Mouse (Mus musculus) erythroblast, embryonic 14.5 days (primary cell): ENCODE data around the gene Usp20.

Experiments
- GATA1 ChIP-seq: IDR thresholded peaks from 2 replicates; pipeline ENCODE4 v1.6.1; 2012; ENCODE audit warnings: low read length, inconsistent platforms, mixed read lengths
- TAL1 ChIP-seq: IDR thresholded peaks from 3 replicates; pipeline ENCODE4 v1.6.1; 2012; ENCODE audit warnings: low read length, inconsistent platforms, mixed read lengths

- TF ChIP-seq GATA1 = no peak
- TF ChIP-seq TAL1 = no peak
Measured at GRCm38 (mm10) chr2:31031972-31032371, 49.9 kb downstream of the Usp20 start.
